Mouse (Mus musculus): ENCODE measurements around the gene Slc16a5.

Gene Slc16a5

GRCm38 (mm10) chr11:115437571-115438122 lies 24.6 kb upstream of the Slc16a5 start:
- CTCF ChIA-PET: no interaction called here
- POLR2A ChIA-PET: interaction anchor here in 1 of 4 experiments (0.6 kb wide), 2 partner anchors 25 to 192 kb away, joined by 3 read pairs; partner anchors contain the start of gene Slc16a5

- ChIA-PET POLR2A (interaction anchor here in 3 of 4 experiments (0.5 to 1.7 kb wide), 7 partner anchors 9 to 172 kb away, joined by 3 to 5 read pairs (median 3); partner anchors contain the start of gene Grin2c (in 1 of the 3)), CTCF (interaction anchor here in 2 of 4 experiments (0.6 to 1.7 kb wide), 6 partner anchors 9 to 73 kb away, joined by 3 to 5 read pairs (median 4); partner anchors contain the start of gene Nt5c (in 1 of the 2))
These were observed 22.9 kb upstream of the Slc16a5 start for GRCm38 (mm10) chr11:115439326-115439725.

GRCm38 (mm10) chr11:115439906-115440595 lies 22.2 kb upstream of the Slc16a5 start, which contains the start of gene Trim80:
Gene Trim80 (plus strand): TSS chr11:115440545.
- POLR2A ChIA-PET: interaction anchor here in 3 of 4 experiments (0.5 to 1.7 kb wide), 7 partner anchors 12 to 173 kb away, joined by 3 to 5 read pairs (median 3); partner anchors contain the start of genes Armc7 (in 1 of the 3) and Grin2c (in 1 of the 3)

GRCm38 (mm10) chr11:115441417-115441816 lies 20.9 kb upstream of the Slc16a5 start:
- CTCF ChIA-PET: interaction anchor here in 2 of 4 experiments (0.6 to 1.4 kb wide), 6 partner anchors 13 to 239 kb away, joined by 3 to 6 read pairs (median 3); no protein-coding TSS in a partner anchor
- POLR2A ChIA-PET: interaction anchor here in 1 of 4 experiments (1.0 to 1.2 kb wide), 6 partner anchors 10 to 95 kb away, joined by 3 to 5 read pairs (median 3); partner anchors contain the start of genes Jpt1 and Sumo2

More at GRCm38 (mm10) chr11:115439906-115440595, 22.2 kb upstream of the Slc16a5 start, which contains the start of gene Trim80:
- CTCF ChIA-PET: interaction anchor here in 3 of 4 experiments (0.6 to 1.7 kb wide), 6 partner anchors 10 to 52 kb away, joined by 3 to 5 read pairs (median 3); partner anchors contain the start of gene Nt5c (in 1 of the 3)

GRCm38 (mm10) chr11:115446906-115447305 lies 15.4 kb upstream of the Slc16a5 start:
- ChIA-PET POLR2A (no interaction called here), CTCF (no interaction called here)

GRCm38 (mm10) chr11:115447321-115447885 lies 14.9 kb upstream of the Slc16a5 start:
- CTCF ChIA-PET: no interaction called here
- POLR2A ChIA-PET: no interaction called here

GRCm38 (mm10) chr11:115448075-115448474 lies 14.2 kb upstream of the Slc16a5 start:
- CTCF ChIA-PET: interaction anchor here in 1 of 4 experiments (0.6 kb wide), 1 partner anchor 1229 kb away, joined by 6 read pairs; no protein-coding TSS in a partner anchor

GRCm38 (mm10) chr11:115448998-115449397 lies 13.3 kb upstream of the Slc16a5 start:
- POLR2A ChIA-PET: interaction anchor here in 1 of 4 experiments (0.8 to 1.2 kb wide), 2 partner anchors 65 to 366 kb away, joined by 3 to 4 read pairs; partner anchors contain the start of gene Jpt1
- CTCF ChIA-PET: no interaction called here

More at GRCm38 (mm10) chr11:115448075-115448474, 14.2 kb upstream of the Slc16a5 start:
- POLR2A ChIA-PET: interaction anchor here in 1 of 4 experiments (0.6 to 1.2 kb wide), 2 partner anchors 66 to 68 kb away, joined by 3 to 4 read pairs; partner anchors contain the start of gene Jpt1

GRCm38 (mm10) chr11:115450176-115450575 lies 12.1 kb upstream of the Slc16a5 start:
- ChIA-PET CTCF (interaction anchor here in 1 of 4 experiments (1.0 to 1.5 kb wide), 2 partner anchors 11 to 25 kb away, joined by 3 to 4 read pairs; partner anchors contain the start of gene Armc7), POLR2A (no interaction called here)

- CTCF ChIA-PET: interaction anchor here in 2 of 4 experiments (0.7 to 1.1 kb wide), 3 partner anchors 9 to 35 kb away, joined by 3 read pairs; no protein-coding TSS in a partner anchor
- POLR2A ChIA-PET: interaction anchor here in 2 of 4 experiments (0.9 to 1.0 kb wide), 2 partner anchors 10 to 23 kb away, joined by 3 to 4 read pairs; no protein-coding TSS in a partner anchor
These were observed 10.5 kb upstream of the Slc16a5 start for GRCm38 (mm10) chr11:115451781-115452241.

GRCm38 (mm10) chr11:115452281-115452860 lies 9.9 kb upstream of the Slc16a5 start:
- POLR2A ChIA-PET: interaction anchor here in 1 of 4 experiments (1.5 kb wide), 1 partner anchor 62 kb away, joined by 3 read pairs; the partner anchor contains the start of gene Jpt1

GRCm38 (mm10) chr11:115453306-115453705 lies 9.0 kb upstream of the Slc16a5 start:
- CTCF ChIA-PET: no interaction called here
- POLR2A ChIA-PET: interaction anchor here in 2 of 4 experiments (0.6 to 1.5 kb wide), 3 partner anchors 15 to 78 kb away, joined by 3 read pairs; partner anchors contain the start of gene Jpt1 (in 1 of the 2)

More at GRCm38 (mm10) chr11:115452281-115452860, 9.9 kb upstream of the Slc16a5 start:
- CTCF ChIA-PET: interaction anchor here in 2 of 4 experiments (0.7 to 1.1 kb wide), 3 partner anchors 8 to 35 kb away, joined by 3 read pairs; no protein-coding TSS in a partner anchor

GRCm38 (mm10) chr11:115454822-115455221 lies 7.5 kb upstream of the Slc16a5 start:
- POLR2A ChIA-PET: interaction anchor here in 3 of 4 experiments (0.6 to 2.0 kb wide), 4 partner anchors 16 to 65 kb away, joined by 3 to 7 read pairs (median 4); partner anchors contain the start of gene Jpt1 (in 1 of the 3)
- CTCF ChIA-PET: interaction anchor here in 3 of 4 experiments (0.5 to 1.0 kb wide), 4 partner anchors 18 to 710 kb away, joined by 3 to 7 read pairs (median 3); partner anchors contain the start of gene Armc7 (in 1 of the 3)

- ChIA-PET CTCF (interaction anchor here in 3 of 4 experiments (0.6 to 1.6 kb wide), 5 partner anchors 17 to 711 kb away, joined by 3 to 7 read pairs (median 3); partner anchors contain the start of gene Armc7 (in 1 of the 3)), POLR2A (interaction anchor here (0.5 to 2.0 kb wide), 4 partner anchors 27 to 1353 kb away, joined by 3 to 9 read pairs (median 8); partner anchors contain the start of gene Jpt1 (in 1 of the 4))
These were observed 6.7 kb upstream of the Slc16a5 start for GRCm38 (mm10) chr11:115455619-115456018.

- CTCF ChIA-PET: interaction anchor here in 2 of 4 experiments (0.6 to 1.7 kb wide), 4 partner anchors 16 to 53 kb away, joined by 3 to 6 read pairs (median 4); partner anchors contain the start of gene Mrpl58 (in 1 of the 2)
- POLR2A ChIA-PET: interaction anchor here (0.5 to 2.0 kb wide), 4 partner anchors 27 to 1352 kb away, joined by 3 to 9 read pairs (median 8); partner anchors contain the start of gene Jpt1 (in 1 of the 4)
These were observed 6.1 kb upstream of the Slc16a5 start for GRCm38 (mm10) chr11:115456182-115456581.

GRCm38 (mm10) chr11:115457405-115457804 lies 4.9 kb upstream of the Slc16a5 start:
- CTCF ChIA-PET: interaction anchor here in 1 of 4 experiments (1.2 to 1.7 kb wide), 2 partner anchors 15 to 28 kb away, joined by 3 to 6 read pairs; no protein-coding TSS in a partner anchor
- POLR2A ChIA-PET: interaction anchor here in 2 of 4 experiments (0.6 to 1.4 kb wide), 4 partner anchors 8 to 68 kb away, joined by 3 to 8 read pairs (median 4); partner anchors contain the start of gene Armc7 (in 1 of the 2)

- ChIA-PET CTCF (interaction anchor here in 2 of 4 experiments (0.6 to 1.2 kb wide), 5 partner anchors 9 to 154 kb away, joined by 3 to 5 read pairs (median 3); no protein-coding TSS in a partner anchor), POLR2A (interaction anchor here in 2 of 4 experiments (0.6 to 1.9 kb wide), 11 partner anchors 8 to 439 kb away, joined by 3 to 5 read pairs (median 4); partner anchors contain the start of gene Jpt1 (in 1 of the 2))
These were observed 1.3 kb upstream of the Slc16a5 start for GRCm38 (mm10) chr11:115460976-115461375.
